Mouse (Mus musculus) heart, postnatal 0 days (tissue): ENCODE measurements at regions not wholly inside any gene's neighbourhood (a gene's known extent, or its start where the extent isn't known, plus 50 kb on each side); places are given as distances from the start of the nearest gene placed in this dataset.

Experiments
- CTCF ChIP-seq: IDR thresholded peaks from 2 replicates; pipeline ENCODE4 v1.5.1; 2016; ENCODE audit warnings: antibody characterized with exemption, control low read depth, low read depth
- EP300 ChIP-seq: IDR thresholded peaks from 2 replicates; pipeline ENCODE4 v1.6.1; 2016; ENCODE audit warnings: antibody characterized with exemption, low read depth

DNA sequence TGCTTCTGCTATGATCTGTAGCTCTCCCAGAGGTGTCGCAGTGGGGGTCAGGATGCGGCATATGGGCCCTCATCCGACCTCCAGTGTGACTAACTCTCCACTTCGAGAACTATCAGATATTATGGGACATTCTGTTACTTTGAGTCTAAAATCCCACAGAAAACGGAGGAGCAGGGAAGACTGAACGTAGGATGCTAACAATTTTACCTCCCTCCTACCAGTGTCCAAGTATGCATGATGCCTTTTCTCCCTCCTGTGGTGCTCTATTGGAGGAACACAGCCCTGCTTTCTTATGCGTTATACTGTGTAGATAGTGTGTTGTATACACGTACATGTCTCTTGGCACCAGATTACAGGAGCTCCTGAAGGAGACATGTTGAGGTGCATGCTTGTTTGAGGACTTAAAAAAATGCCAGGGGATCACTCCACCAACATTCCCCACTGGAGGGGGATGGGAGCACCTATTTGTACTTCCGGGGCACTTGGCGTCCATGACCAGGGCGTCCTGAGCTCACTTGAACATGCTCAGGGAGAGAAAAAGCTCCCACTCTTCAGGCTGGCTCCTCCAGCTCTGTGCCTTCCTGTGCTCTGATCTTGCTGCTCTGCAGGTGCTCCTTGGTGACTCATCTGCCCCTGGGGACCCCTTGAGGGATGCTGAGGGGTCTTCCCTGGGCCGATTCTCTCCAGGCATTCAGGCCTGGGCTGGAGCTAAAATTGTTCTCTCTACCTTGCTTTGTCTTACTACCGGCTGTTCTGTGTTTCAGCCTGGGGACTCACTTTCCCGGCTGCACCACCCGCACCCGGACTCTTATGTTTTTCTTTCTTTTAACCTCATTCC, 73.6 kb upstream of the Bod1 start:
- TF ChIP-seq CTCF, result no peak
- no peak for TF ChIP-seq EP300
